Mouse (Mus musculus): Measurements from ENCODE around the gene Epn1.

DNA sequence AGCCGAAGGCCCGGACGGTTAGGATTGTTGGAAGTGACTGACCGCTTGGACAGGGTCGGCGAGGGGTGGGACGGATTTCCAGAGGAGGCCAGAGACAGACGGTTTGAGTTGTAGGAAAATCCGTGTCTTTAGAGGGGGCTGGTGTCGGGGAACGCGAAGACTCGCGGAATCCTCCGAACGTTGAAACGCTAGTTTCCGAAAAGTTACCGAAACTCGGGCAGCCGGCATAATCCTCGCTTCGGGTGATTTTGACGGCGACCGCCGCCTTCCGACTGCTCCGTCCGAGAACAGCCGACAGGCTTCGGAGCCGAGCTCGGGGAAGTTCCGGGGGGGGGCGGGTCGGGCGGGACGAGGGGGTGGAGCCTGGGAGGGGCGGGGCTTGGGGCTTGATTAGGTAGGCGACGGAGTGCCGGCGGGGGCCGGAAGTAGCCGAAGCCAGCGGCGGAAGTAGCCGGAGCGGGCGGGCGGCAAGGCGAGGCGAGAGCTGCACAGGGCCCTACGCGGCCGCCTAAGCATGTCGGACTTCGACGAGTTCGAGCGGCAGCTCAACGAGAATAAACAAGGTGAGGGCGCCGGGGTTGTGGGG is 18.2 kb upstream of the Epn1 start, which contains the start of gene U2af2:
- TF ChIP-seq POU5F1 (IDR thresholded peaks at IDR 0.05; ENCODE audit: borderline replicate concordance, low read length) (no peak), CTCF (conservative IDR thresholded peaks at IDR 0.05; ENCODE audit: low read length) (no peak), NANOG (IDR thresholded peaks at IDR 0.05; ENCODE audit: borderline replicate concordance, low read length) (no peak)

All from E14TG2a.4 (cell line).